Mouse (Mus musculus) liver, embryonic 14.5 days (tissue): ENCODE measurements around the gene Zfp655.

Experiments used
- CTCF ChIP-seq: IDR thresholded peaks from 2 replicates; pipeline ENCODE4 v1.5.1; 2016; ENCODE audit warnings: antibody characterized with exemption, low read depth, control low read depth
- EP300 ChIP-seq: IDR thresholded peaks from 2 replicates; pipeline ENCODE4 v1.6.1; 2016; ENCODE audit warnings: antibody characterized with exemption, low read depth

DNA sequence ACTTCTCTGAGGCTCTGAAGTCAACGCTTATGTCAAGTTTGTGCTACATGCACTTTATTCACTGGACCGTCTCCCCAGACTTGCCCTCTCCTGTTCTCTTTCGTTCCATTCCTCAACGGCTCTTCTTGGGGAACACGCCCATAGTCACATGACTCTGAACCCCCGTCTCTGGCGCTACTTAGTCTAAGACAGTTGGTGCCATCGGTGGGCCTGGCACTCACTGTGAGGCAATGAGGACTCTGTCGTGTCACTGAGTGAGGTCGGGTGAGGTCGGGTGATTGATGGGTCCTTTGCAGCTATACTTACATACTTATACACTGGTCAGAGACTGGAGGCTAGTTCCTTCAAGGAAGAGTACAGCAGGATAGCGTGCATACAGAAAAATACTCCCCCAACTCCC, 8.1 kb upstream of the Zfp655 start:
- TF ChIP-seq CTCF: no peak
- no peak for TF ChIP-seq EP300
